In the genomic region with DNA sequence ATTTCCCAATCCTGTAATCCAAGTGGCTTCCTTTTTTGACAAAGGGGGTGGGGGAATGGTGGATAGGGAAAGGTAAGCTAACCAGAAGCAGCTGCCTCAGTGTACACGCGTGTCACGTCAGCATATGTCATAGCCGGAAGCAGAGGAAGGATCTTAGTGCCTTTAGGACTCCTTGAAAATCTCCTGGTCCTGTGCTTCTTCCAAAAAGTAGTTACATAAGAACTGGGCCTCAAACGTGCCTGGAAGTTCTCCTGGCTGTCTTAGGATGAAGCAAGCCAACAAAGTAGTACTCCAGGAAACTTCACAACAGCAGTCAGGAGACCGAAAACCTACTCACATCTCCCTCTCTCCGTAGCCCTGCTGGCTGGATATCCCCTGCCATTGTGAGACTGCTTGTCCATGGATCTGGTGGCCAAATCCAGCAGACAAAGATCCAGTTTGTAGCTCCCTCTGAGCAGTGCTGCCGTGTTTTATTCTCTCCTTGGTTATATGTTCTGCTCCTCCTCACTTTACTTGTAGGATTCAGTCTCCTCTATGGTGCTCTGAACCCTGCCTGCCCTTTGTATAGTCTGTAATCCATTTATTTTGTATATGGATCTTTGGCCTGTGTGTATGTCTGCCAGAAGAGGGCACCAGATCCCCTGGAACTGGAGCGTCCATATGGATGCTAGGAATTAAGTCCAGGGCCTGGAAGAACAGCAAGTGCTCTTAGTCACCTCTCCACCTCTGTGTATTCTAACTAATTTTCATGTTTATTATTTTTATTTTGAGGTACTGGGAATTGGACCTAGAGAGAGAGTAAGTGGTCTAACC, we compare ENCODE assay signal across 8 mouse cellular contexts. TPM values are rescaled to one million over a fixed set of nuclear protein-coding genes. Genes with fewer than 3 reads are reported as not detected.
DNase-seq lines count a peak whose midpoint lies in the region; ATAC-seq and TF ChIP-seq lines count a peak whose summit lies in the region.

No protein-coding gene starts in this region.

- no peak overlapping the region for H3K9ac ChIP-seq in liver, embryonic 11.5 days (ENCODE audit: low read depth, low read length)
- no peak overlapping the region for H3K9ac ChIP-seq in kidney, embryonic 15.5 days

- DNase-seq in liver: peak; percentile 21
- DNase-seq in liver, embryonic 11.5 days (ENCODE audit: low spot score): no peak
- DNase-seq in cerebellum, postnatal 10 days: peak; percentile 69 to 70
- peak; percentile 19 for DNase-seq in lung, adult 2 months
- DNase-seq in retina, embryonic 14.5 days (ENCODE audit: low spot score): peak; percentile 76
- no peak for DNase-seq in spleen, postnatal 14 days (ENCODE audit: low spot score in 2 of 2)

- TF ChIP-seq CTCF in lung, adult 2 months (IDR thresholded peaks at IDR 0.05; ENCODE audit: insufficient read depth, low read length): peak; percentile 56

- H3K27ac ChIP-seq in liver, embryonic 11.5 days (ENCODE audit: low read depth, low read length): no peak overlapping the region
- H3K27ac ChIP-seq in kidney, embryonic 15.5 days: no peak overlapping the region

- peaks cover 13% of the 10 kb centered on the region for H3K36me3 ChIP-seq in liver, embryonic 11.5 days (ENCODE audit: control insufficient read depth, insufficient read depth, low read length)
- H3K36me3 ChIP-seq in kidney, embryonic 15.5 days: peaks cover 47% of the 10 kb centered on the region

- no peaks in the 10 kb centered on the region for H3K27me3 ChIP-seq in liver, embryonic 11.5 days (replicated peaks; ENCODE audit: control insufficient read depth, insufficient read depth, low read length)
- H3K27me3 ChIP-seq in kidney, embryonic 15.5 days: no peaks in the 10 kb centered on the region

- no peaks in the 10 kb centered on the region for H3K4me1 ChIP-seq in liver, embryonic 11.5 days (replicated peaks; ENCODE audit: control insufficient read depth, insufficient read depth, low read length)
- H3K4me1 ChIP-seq in kidney, embryonic 15.5 days: no peaks in the 10 kb centered on the region
- H3K4me1 ChIP-seq in lung, adult 2 months (ENCODE audit: control insufficient read depth, insufficient read depth, low read length): no peaks in the 10 kb centered on the region

- TF ChIP-seq POLR2A in lung, adult 2 months (IDR thresholded peaks at IDR 0.05; ENCODE audit: borderline replicate concordance, extremely low read depth, low read depth, low read length): no peak

- ATAC-seq in liver, embryonic 11.5 days (replicated peaks; ENCODE audit: low FRiP score): no peak
- peak; percentile 83 for ATAC-seq in frontal cortex, adult (ENCODE audit: low TSS enrichment)
- 0 out of 2 replicates have a peak, but pooled peaks have one; percentile 25 for ATAC-seq in kidney, embryonic 15.5 days (replicated peaks; ENCODE audit: low FRiP score)

- no peak overlapping the region for H3K4me3 ChIP-seq in liver, embryonic 11.5 days (ENCODE audit: low read depth, low read length)
- H3K4me3 ChIP-seq in kidney, embryonic 15.5 days (replicated peaks): no peak overlapping the region
- H3K4me3 ChIP-seq in lung, adult 2 months (replicated peaks; ENCODE audit: extremely low read depth, low read depth, low read length): no peak overlapping the region

- WGBS in liver, embryonic 11.5 days: 82% methylated on average over 9 of the region's 9 CpGs
- WGBS in kidney, embryonic 15.5 days: 80% methylated on average over 9 of the region's 9 CpGs
- whole genome bisulfite sequencing in lung, adult 2 months: 67% methylated on average over 9 of the region's 9 CpGs

- no peak overlapping the region for H3K4me2 ChIP-seq in liver, embryonic 11.5 days
- H3K4me2 ChIP-seq in kidney, embryonic 15.5 days: no peak overlapping the region

- no peaks in the 10 kb centered on the region for H3K9me3 ChIP-seq in liver, embryonic 11.5 days (ENCODE audit: control insufficient read depth, low read length)
- H3K9me3 ChIP-seq in kidney, embryonic 15.5 days (replicated peaks): no peaks in the 10 kb centered on the region

RNA-seq across cellular contexts. Expression of gene Cwc15, which starts 12.4 kb away (rescaled TPM):
- 145 and 147 TPM in 2 replicates for polyA plus RNA-seq in liver, embryonic 11.5 days (2014; fragmentation: Nextera tagmentation; extraction: Ambion mirVana)
- 169 and 171 TPM in 2 replicates for polyA plus RNA-seq in kidney, embryonic 15.5 days (2015; fragmentation: Nextera tagmentation; extraction: Ambion mirVana)
- 7.9 and 12.5 TPM in 2 replicates for polyA plus RNA-seq in lung, adult 2 months (2012; rRNA removed)

RNA-seq across cellular contexts. Expression of gene Kdm4d, which starts 12.6 kb away (rescaled TPM):
- 0.18 and 0.26 TPM in 2 replicates for polyA plus RNA-seq in liver, embryonic 11.5 days (2014; fragmentation: Nextera tagmentation; extraction: Ambion mirVana)
- 0.24 and 0.34 TPM in 2 replicates for polyA plus RNA-seq in kidney, embryonic 15.5 days (2015; fragmentation: Nextera tagmentation; extraction: Ambion mirVana)
- 0.12 and 0.21 TPM in 2 replicates for polyA plus RNA-seq in lung, adult 2 months (2012; rRNA removed)

Comparison
In these comparisons a context has a peak if more than half of its experiments do, and no peak if none do; other contexts are left out.
1. DNase-seq: peak in liver (single experiment), cerebellum, postnatal 10 days (2 of 2), lung, adult 2 months (single experiment) and retina, embryonic 14.5 days (single experiment); none in liver, embryonic 11.5 days (single experiment) and spleen, postnatal 14 days (0 of 2).
2. RNA of gene Cwc15, which starts 12.4 kb away (polyA plus RNA-seq): 169 to 171 TPM in kidney, embryonic 15.5 days and 145 to 147 TPM in liver, embryonic 11.5 days; 7.9 to 12.5 TPM in lung, adult 2 months; every median in the first group is over 10 times any median in the second.